Mouse (Mus musculus): ENCODE measurements at regions not wholly inside any gene's neighbourhood (a gene's known extent, or its start where the extent isn't known, plus 50 kb on each side); places are given as distances from the start of the nearest gene placed in this dataset.

- H3K9me3 ChIP-seq: no peaks in the 10 kb centered on the region
- no peak for ATAC-seq (ENCODE audit: low FRiP score)
- 67% methylated on average over 4 of the region's 4 CpGs for whole genome bisulfite sequencing
These were observed 143.1 kb downstream of the Edem1 start for GRCm38 (mm10) chr6:108971415-108972089.

GRCm38 (mm10) chr6:108973701-108974100 lies 145.3 kb downstream of the Edem1 start:
- H3K9me3 ChIP-seq: no peaks in the 10 kb centered on the region
- H3K36me3 ChIP-seq: no peaks in the 10 kb centered on the region
- H3K4me3 ChIP-seq: no peak overlapping the region
- H3K9ac ChIP-seq: no peak overlapping the region
- H3K4me2 ChIP-seq: no peak overlapping the region
- H3K27me3 ChIP-seq: no peaks in the 10 kb centered on the region
- WGBS: 90% methylated on average over 2 of the region's 2 CpGs
- H3K4me1 ChIP-seq (replicated peaks): 0 out of 2 replicates have a peak, but pooled peaks cover 4% of the 10 kb centered on the region
- H3K27ac ChIP-seq: no peak overlapping the region
- ATAC-seq (ENCODE audit: low FRiP score): no peak

More at GRCm38 (mm10) chr6:108971415-108972089, 143.1 kb downstream of the Edem1 start:
- Histone ChIP-seq H3K9ac (no peak overlapping the region), H3K27ac (no peak overlapping the region), H3K4me1 (replicated peaks) (0 out of 2 replicates have a peak, but pooled peaks cover 4% of the 10 kb centered on the region), H3K36me3 (no peaks in the 10 kb centered on the region), H3K27me3 (no peaks in the 10 kb centered on the region), H3K4me3 (no peak overlapping the region), H3K4me2 (no peak overlapping the region)

GRCm38 (mm10) chr6:108989506-108989905 lies 161.1 kb downstream of the Edem1 start:
- ATAC-seq (ENCODE audit: low FRiP score): no peak

GRCm38 (mm10) chr6:108993743-108994142 lies 165.3 kb downstream of the Edem1 start:
- H3K9me3 ChIP-seq: no peaks in the 10 kb centered on the region
- ATAC-seq (ENCODE audit: low FRiP score): no peak
- H3K36me3 ChIP-seq: no peaks in the 10 kb centered on the region
- no peak overlapping the region for H3K9ac ChIP-seq
- H3K4me3 ChIP-seq: no peak overlapping the region
- H3K4me1 ChIP-seq (replicated peaks): no peaks in the 10 kb centered on the region
- no peak overlapping the region for H3K27ac ChIP-seq
- no peak overlapping the region for H3K4me2 ChIP-seq
- H3K27me3 ChIP-seq: no peaks in the 10 kb centered on the region
- WGBS: 55% methylated on average over 3 of the region's 3 CpGs

More at GRCm38 (mm10) chr6:108989506-108989905, 161.1 kb downstream of the Edem1 start:
- H3K4me3 ChIP-seq: no peak overlapping the region
- 92% methylated on average over 4 of the region's 4 CpGs for WGBS
- H3K27me3 ChIP-seq: no peaks in the 10 kb centered on the region
- no peak overlapping the region for H3K27ac ChIP-seq
- no peaks in the 10 kb centered on the region for H3K4me1 ChIP-seq (replicated peaks)
- H3K9ac ChIP-seq: no peak overlapping the region
- no peaks in the 10 kb centered on the region for H3K9me3 ChIP-seq
- H3K36me3 ChIP-seq: no peaks in the 10 kb centered on the region
- no peak overlapping the region for H3K4me2 ChIP-seq

GRCm38 (mm10) chr6:109004443-109004842 lies 176.0 kb downstream of the Edem1 start:
- no peaks in the 10 kb centered on the region for H3K36me3 ChIP-seq
- no peaks in the 10 kb centered on the region for H3K27me3 ChIP-seq
- H3K9ac ChIP-seq: no peak overlapping the region
- no peak for ATAC-seq (ENCODE audit: low FRiP score)
- 69% methylated on average over 2 of the region's 2 CpGs for WGBS
- H3K27ac ChIP-seq: no peak overlapping the region
- no peaks in the 10 kb centered on the region for H3K9me3 ChIP-seq
- H3K4me2 ChIP-seq: no peak overlapping the region
- no peak overlapping the region for H3K4me3 ChIP-seq
- H3K4me1 ChIP-seq (replicated peaks): no peaks in the 10 kb centered on the region

GRCm38 (mm10) chr6:109009364-109009763 lies 180.9 kb downstream of the Edem1 start:
- Histone ChIP-seq H3K9me3 (no peaks in the 10 kb centered on the region), H3K36me3 (no peaks in the 10 kb centered on the region), H3K4me1 (replicated peaks) (no peaks in the 10 kb centered on the region; the same call in 1 of the 2 replicates), H3K4me2 (no peak overlapping the region), H3K27me3 (no peaks in the 10 kb centered on the region), H3K4me3 (no peak overlapping the region), H3K27ac (no peak overlapping the region), H3K9ac (no peak overlapping the region)
- WGBS: 91% methylated on average over 3 of the region's 3 CpGs
- ATAC-seq (ENCODE audit: low FRiP score): no peak

GRCm38 (mm10) chr6:109009793-109010192 lies 181.4 kb downstream of the Edem1 start:
- Histone ChIP-seq H3K9ac (no peak overlapping the region), H3K27ac (no peak overlapping the region), H3K9me3 (no peaks in the 10 kb centered on the region), H3K36me3 (no peaks in the 10 kb centered on the region), H3K4me1 (replicated peaks) (no peaks in the 10 kb centered on the region; the same call in 1 of the 2 replicates), H3K27me3 (no peaks in the 10 kb centered on the region), H3K4me2 (no peak overlapping the region), H3K4me3 (no peak overlapping the region)
- 49% methylated on average over 4 of the region's 4 CpGs for WGBS
- ATAC-seq (ENCODE audit: low FRiP score): no peak

GRCm38 (mm10) chr6:109019731-109020130 lies 191.3 kb downstream of the Edem1 start:
- no peak overlapping the region for H3K4me3 ChIP-seq
- H3K27ac ChIP-seq: no peak overlapping the region
- H3K27me3 ChIP-seq: no peaks in the 10 kb centered on the region
- whole genome bisulfite sequencing: 91% methylated on average over 2 of the region's 2 CpGs
- H3K4me2 ChIP-seq: no peak overlapping the region
- H3K9ac ChIP-seq: no peak overlapping the region
- H3K4me1 ChIP-seq (replicated peaks): no peaks in the 10 kb centered on the region
- no peak for ATAC-seq (ENCODE audit: low FRiP score)
- no peaks in the 10 kb centered on the region for H3K36me3 ChIP-seq
- H3K9me3 ChIP-seq: no peaks in the 10 kb centered on the region

Measured in hindbrain, embryonic 13.5 days (tissue).